Mouse (Mus musculus) thymus, adult 2 months (tissue): Measurements from ENCODE around the gene Dsn1.

Experiments used
- CTCF ChIP-seq: fragments of 200-500 bp; IDR thresholded peaks from 2 replicates; pipeline ENCODE4 v1.5.1; 2012; ENCODE audit warnings: mild to moderate bottlenecking, control low read depth, low read length, moderate library complexity, borderline replicate concordance; ENCODE audit not compliant: control insufficient read depth, poor library complexity, insufficient read depth; ENCODE audit errors: extremely low read depth
- POLR2A ChIP-seq: fragments of 200-500 bp; IDR thresholded peaks from 2 replicates; pipeline ENCODE4 v1.6.1; 2012; ENCODE audit warnings: mild to moderate bottlenecking, low read length, control low read depth, moderate library complexity; ENCODE audit not compliant: control insufficient read depth, poor library complexity, insufficient read depth; ENCODE audit errors: extremely low read depth

DNA sequence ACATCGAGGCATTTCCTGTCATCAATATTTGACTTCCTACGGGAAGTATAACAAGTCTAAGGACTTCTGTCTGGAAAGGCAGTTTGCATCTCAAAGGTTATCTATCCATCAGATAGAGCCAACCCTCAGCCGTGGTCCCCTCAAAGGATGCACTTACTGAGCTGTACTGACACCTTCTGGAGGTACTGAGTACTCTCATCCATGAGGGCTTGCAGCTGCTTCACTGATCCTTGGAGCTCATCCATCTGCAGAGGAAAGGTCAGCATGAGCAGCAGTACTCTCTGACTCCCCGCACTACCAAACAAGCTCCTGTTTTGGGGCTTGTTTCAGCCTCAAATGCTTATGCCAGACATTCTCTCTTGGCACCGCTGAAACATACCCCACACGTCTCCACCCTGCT is 10.4 kb downstream of the Dsn1 start:
- no peak for TF ChIP-seq POLR2A
- no peak for TF ChIP-seq CTCF
